ENCODE assay signal across 8 mouse cellular contexts in genomic region chr4:143411566-143412218, GRCm38 (mm10). TPM values are rescaled to one million over a fixed set of nuclear protein-coding genes. Genes with fewer than 3 reads are reported as not detected.
DNase-seq lines count a peak whose midpoint lies in the region; ATAC-seq and TF ChIP-seq lines count a peak whose summit lies in the region.

No protein-coding gene starts in this region.

- H3K27ac ChIP-seq in heart, embryonic 12.5 days (ENCODE audit: poor library complexity, severe bottlenecking), result no peak overlapping the region
- H3K27ac ChIP-seq in ES-Bruce4 (ENCODE audit: insufficient read depth, low read length), result 0 out of 2 replicates have a peak overlapping the region, but pooled peaks have one; percentile 39
- H3K27ac ChIP-seq in embryonic facial prominence, embryonic 14.5 days (replicated peaks; ENCODE audit: low read depth, low read length), result no peak overlapping the region
- no peak overlapping the region for H3K27ac ChIP-seq in intestine, postnatal 0 days (ENCODE audit: low read depth, low read length)

- peak overlapping the region; percentile 66 for H3K4me2 ChIP-seq in heart, embryonic 12.5 days
- H3K4me2 ChIP-seq in embryonic facial prominence, embryonic 14.5 days (ENCODE audit: low read depth, low read length), result peak overlapping the region; percentile 55
- peak overlapping the region; percentile 60 for H3K4me2 ChIP-seq in intestine, postnatal 0 days (replicated peaks; ENCODE audit: low read depth)

- TF ChIP-seq CTCF in ES-Bruce4 (IDR thresholded peaks at IDR 0.05; ENCODE audit: low read depth, low read length), result no peak
- TF ChIP-seq CTCF in intestine, postnatal 0 days (IDR thresholded peaks at IDR 0.05; ENCODE audit: low read depth), result no peak

- peak overlapping the region; percentile 54; the same call in 1 of the 2 replicates for H3K9ac ChIP-seq in heart, embryonic 12.5 days
- H3K9ac ChIP-seq in ES-Bruce4 (ENCODE audit: low read depth, poor library complexity, severe bottlenecking), result peak overlapping the region; percentile 81
- H3K9ac ChIP-seq in embryonic facial prominence, embryonic 14.5 days (ENCODE audit: low read depth, low read length), result peak overlapping the region; percentile 68
- H3K9ac ChIP-seq in intestine, postnatal 0 days (ENCODE audit: low read depth, low read length), result no peak overlapping the region

- no peak for TF ChIP-seq POLR2A in ES-Bruce4 (IDR thresholded peaks at IDR 0.05; ENCODE audit: insufficient read depth, low read length)

- intact Hi-C loops in heart, postnatal 25 days (cut with DNase I), result no loop called here

- H3K27me3 ChIP-seq in heart, embryonic 12.5 days (replicated peaks), result no peaks in the 10 kb centered on the region
- H3K27me3 ChIP-seq in ES-Bruce4 (ENCODE audit: control insufficient read depth, insufficient read depth, low read length, poor library complexity, severe bottlenecking), result no peaks in the 10 kb centered on the region
- no peaks in the 10 kb centered on the region for H3K27me3 ChIP-seq in embryonic facial prominence, embryonic 14.5 days (replicated peaks; ENCODE audit: control insufficient read depth, insufficient read depth, low read length)
- H3K27me3 ChIP-seq in intestine, postnatal 0 days (replicated peaks; ENCODE audit: control insufficient read depth, insufficient read depth, low read length), result no peaks in the 10 kb centered on the region

- TF ChIP-seq EP300 in ES-Bruce4 (IDR thresholded peaks at IDR 0.05; ENCODE audit: insufficient read depth, low read depth, low read length), result no peak

- WGBS in heart, embryonic 12.5 days, result 67% methylated on average over 5 of the region's 5 CpGs
- WGBS in embryonic facial prominence, embryonic 14.5 days, result 71% methylated on average over 5 of the region's 5 CpGs
- WGBS in intestine, postnatal 0 days, result 70% methylated on average over 5 of the region's 5 CpGs

- peak overlapping the region; percentile 73 for H3K4me3 ChIP-seq in heart, embryonic 12.5 days
- peak overlapping the region; percentile 93 for H3K4me3 ChIP-seq in ES-Bruce4 (ENCODE audit: low read depth, low read length)
- H3K4me3 ChIP-seq in embryonic facial prominence, embryonic 14.5 days (ENCODE audit: low read depth, low read length), result peak overlapping the region; percentile 53
- peak overlapping the region; percentile 57 for H3K4me3 ChIP-seq in intestine, postnatal 0 days (ENCODE audit: low read depth, low read length)

- 0 out of 2 replicates have a peak, but pooled peaks cover 5% of the 10 kb centered on the region for H3K4me1 ChIP-seq in heart, embryonic 12.5 days (replicated peaks)
- H3K4me1 ChIP-seq in ES-Bruce4 (ENCODE audit: control insufficient read depth, insufficient read depth, low read length), result peaks cover 1% of the 10 kb centered on the region
- 0 out of 2 replicates have a peak, but pooled peaks cover 3% of the 10 kb centered on the region for H3K4me1 ChIP-seq in embryonic facial prominence, embryonic 14.5 days (ENCODE audit: control insufficient read depth, insufficient read depth, low read length)
- H3K4me1 ChIP-seq in intestine, postnatal 0 days (replicated peaks; ENCODE audit: control insufficient read depth, insufficient read depth, low read length), result 0 out of 2 replicates have a peak, but pooled peaks cover 2% of the 10 kb centered on the region

- no peak for DNase-seq in heart, postnatal 25 days (ENCODE audit: low spot score)
- DNase-seq in embryonic facial prominence, embryonic 14.5 days (ENCODE audit: low spot score), result peak; percentile 2
- no peak for DNase-seq in right cerebral cortex, postnatal 36 days (ENCODE audit: low spot score in 2 of 2)
- no peak for DNase-seq in adrenal gland, postnatal 10 days

- peaks cover 25% of the 10 kb centered on the region for H3K36me3 ChIP-seq in heart, embryonic 12.5 days
- H3K36me3 ChIP-seq in ES-Bruce4 (ENCODE audit: control insufficient read depth, insufficient read depth, low read length, poor library complexity, severe bottlenecking), result peaks cover 19% of the 10 kb centered on the region
- peaks cover 31% of the 10 kb centered on the region for H3K36me3 ChIP-seq in embryonic facial prominence, embryonic 14.5 days (ENCODE audit: control insufficient read depth, insufficient read depth, low read length)
- peaks cover 8% of the 10 kb centered on the region for H3K36me3 ChIP-seq in intestine, postnatal 0 days (ENCODE audit: control insufficient read depth, insufficient read depth)

- ATAC-seq in heart, embryonic 12.5 days (ENCODE audit: insufficient number of reproducible peaks, low FRiP score), result no peak
- ATAC-seq in embryonic facial prominence, embryonic 14.5 days (ENCODE audit: low read depth), result no peak
- ATAC-seq in intestine, postnatal 0 days, result no peak
- ATAC-seq in megakaryocyte, adult 5-6 weeks (ENCODE audit: poor library complexity, severe bottlenecking), result peak; percentile 29

- H3K9me3 ChIP-seq in heart, embryonic 12.5 days (replicated peaks), result no peaks in the 10 kb centered on the region
- no peaks in the 10 kb centered on the region for H3K9me3 ChIP-seq in ES-Bruce4 (replicated peaks; ENCODE audit: control insufficient read depth, insufficient read depth, low read length, poor library complexity, severe bottlenecking)
- H3K9me3 ChIP-seq in embryonic facial prominence, embryonic 14.5 days (ENCODE audit: control insufficient read depth, low read length), result peaks cover 15% of the 10 kb centered on the region
- H3K9me3 ChIP-seq in intestine, postnatal 0 days (ENCODE audit: control insufficient read depth), result no peaks in the 10 kb centered on the region

RNA-seq across cellular contexts. Expression of gene Pramef8, which starts 0.5 kb away (rescaled TPM):
- polyA plus RNA-seq in heart, embryonic 12.5 days (2016; fragmentation: Nextera tagmentation; extraction: Ambion mirVana), result 13.6 and 13.8 TPM in 2 replicates
- total RNA-seq in heart, postnatal 25 days (2021), result 1 to 10 TPM; 9.1 to 9.3 TPM
- polyA plus RNA-seq in ES-Bruce4 (2011; ENCODE audit: insufficient read depth, insufficient read length, low read depth, missing spikeins), result 15.5 and 21.7 TPM in 2 replicates
- polyA plus RNA-seq in embryonic facial prominence, embryonic 14.5 days (2014; fragmentation: Nextera tagmentation; extraction: Ambion mirVana), result 8.8 and 12.1 TPM in 2 replicates
- 5.0 and 6.0 TPM in 2 replicates for polyA plus RNA-seq in intestine, postnatal 0 days (2015; fragmentation: Nextera tagmentation; extraction: Ambion mirVana)
- 11.4 and 12.6 TPM in 2 replicates for total RNA-seq in megakaryocyte, adult 5-6 weeks (2015)
- 11.2 and 12.0 TPM in 2 replicates for total RNA-seq in megakaryocyte, adult 5-6 weeks (2017)
- total RNA-seq in adrenal gland, postnatal 10 days (2021), result 10 to 100 TPM; 10.8 to 11.7 TPM

RNA-seq across cellular contexts. Expression of gene Pramel1, which starts 17.5 kb away (rescaled TPM):
- not detected in 2 replicates for polyA plus RNA-seq in heart, embryonic 12.5 days (2016; fragmentation: Nextera tagmentation; extraction: Ambion mirVana)
- total RNA-seq in heart, postnatal 25 days (2021), result not detected
- 2.0 and 2.1 TPM in 2 replicates for polyA plus RNA-seq in ES-Bruce4 (2011; ENCODE audit: insufficient read depth, insufficient read length, low read depth, missing spikeins)
- polyA plus RNA-seq in embryonic facial prominence, embryonic 14.5 days (2014; fragmentation: Nextera tagmentation; extraction: Ambion mirVana), result not detected in 2 replicates
- polyA plus RNA-seq in intestine, postnatal 0 days (2015; fragmentation: Nextera tagmentation; extraction: Ambion mirVana), result not detected in 2 replicates
- total RNA-seq in megakaryocyte, adult 5-6 weeks (2015), result not detected in 2 replicates
- not detected in 2 replicates for total RNA-seq in megakaryocyte, adult 5-6 weeks (2017)
- total RNA-seq in adrenal gland, postnatal 10 days (2021), result not detected

RNA-seq across cellular contexts. Expression of gene Oog4, which starts 38.4 kb away (rescaled TPM):
- not detected in 2 replicates for polyA plus RNA-seq in heart, embryonic 12.5 days (2016; fragmentation: Nextera tagmentation; extraction: Ambion mirVana)
- total RNA-seq in heart, postnatal 25 days (2021), result not detected
- polyA plus RNA-seq in ES-Bruce4 (2011; ENCODE audit: insufficient read depth, insufficient read length, low read depth, missing spikeins), result not detected in 2 replicates
- polyA plus RNA-seq in embryonic facial prominence, embryonic 14.5 days (2014; fragmentation: Nextera tagmentation; extraction: Ambion mirVana), result not detected in 2 replicates
- polyA plus RNA-seq in intestine, postnatal 0 days (2015; fragmentation: Nextera tagmentation; extraction: Ambion mirVana), result not detected in 2 replicates
- total RNA-seq in megakaryocyte, adult 5-6 weeks (2015), result not detected in 2 replicates
- not detected in 2 replicates for total RNA-seq in megakaryocyte, adult 5-6 weeks (2017)
- total RNA-seq in adrenal gland, postnatal 10 days (2021), result not detected
